Mouse (Mus musculus) small intestine, adult 2 months (tissue): Measurements from ENCODE around the gene Terf2. TPM values are rescaled to one million over a fixed set of nuclear protein-coding genes. Genes with fewer than 3 reads are reported as not detected.
"Not testable (repeated sequence)": the region's sequence is repeated elsewhere in the genome, so short reads cannot be mapped to it uniquely, and the experiment has no call there.

Experiments
- H3K27ac ChIP-seq: fragments of 200-500 bp; 2 replicates; pipeline ENCODE4 v1.5.1; 2012; ENCODE audit warnings: low read depth, low read length, control low read depth, inconsistent platforms; ENCODE audit not compliant: insufficient read depth
- H3K27me3 ChIP-seq: fragments of 200-500 bp; 2 replicates; pipeline ENCODE4 v1.6.1; 2012; ENCODE audit warnings: mild to moderate bottlenecking, moderate library complexity, low read length, inconsistent platforms; ENCODE audit not compliant: control insufficient read depth, insufficient read depth
- H3K36me3 ChIP-seq: fragments of 200-500 bp; 2 replicates; pipeline ENCODE4 v1.6.1; 2012; ENCODE audit warnings: mild to moderate bottlenecking, low read length, control low read depth, inconsistent platforms; ENCODE audit not compliant: control insufficient read depth, insufficient read depth
- H3K4me1 ChIP-seq: fragments of 200-500 bp; 2 replicates; pipeline ENCODE4 v1.6.1; 2012; ENCODE audit warnings: low read length, inconsistent platforms, mixed read lengths; ENCODE audit not compliant: control insufficient read depth, insufficient read depth, insufficient read length
- H3K4me3 ChIP-seq: fragments of 200-500 bp; 2 replicates; pipeline ENCODE4 v1.5.1; 2012; ENCODE audit warnings: low read depth, mild to moderate bottlenecking, control low read depth, inconsistent platforms, low read length, moderate library complexity
- CTCF ChIP-seq: fragments of 200-500 bp; IDR thresholded peaks from 2 replicates; pipeline ENCODE4 v1.5.1; 2012; ENCODE audit warnings: low read depth, mild to moderate bottlenecking, control low read depth, inconsistent platforms, low read length, moderate library complexity, mixed read lengths; ENCODE audit not compliant: insufficient replicate concordance, insufficient read length; ENCODE audit errors: extremely low read depth
- POLR2A ChIP-seq: fragments of 200-500 bp; IDR thresholded peaks from 2 replicates; pipeline ENCODE4 v1.6.1; 2012; ENCODE audit warnings: low read depth, mild to moderate bottlenecking, control low read depth, inconsistent platforms, low read length, moderate library complexity
- WGBS: fragments of 180-500 bp; shearing (Covaris S2); methylation state at CpG from one replicate; pipeline ENCODE4 v1.1.7; 2018; 5-methylcytosine and 5-hydroxymethylcytosine counted together
- polyA plus RNA-seq: library from polyadenylated mRNA; depleted of rRNA; stranded (reverse); fragments of >200 nt; gene quantifications from 2 replicates; pipeline ENCODE4 v1.2.3, GENCODE M21; 2012

The Terf2 gene
- polyA plus RNA-seq, 1 experiment: 4.5 TPM

- no peaks in the 10 kb centered on the region for H3K36me3 ChIP-seq
- H3K27me3 ChIP-seq: no peaks in the 10 kb centered on the region
- TF ChIP-seq POLR2A (no peak), CTCF (no peak)
- H3K4me1 ChIP-seq: peaks cover 20% of the 10 kb centered on the region
- H3K27ac ChIP-seq: peak overlapping the region; percentile 49; the same call in 1 of the 2 replicates
- H3K4me3 ChIP-seq: peak overlapping the region; percentile 25
- 31% methylated on average over 19 of the region's 19 CpGs for WGBS
Observed at GRCm38 (mm10) chr8:107114150-107115007, 18.0 kb upstream of the Terf2 start.

DNA sequence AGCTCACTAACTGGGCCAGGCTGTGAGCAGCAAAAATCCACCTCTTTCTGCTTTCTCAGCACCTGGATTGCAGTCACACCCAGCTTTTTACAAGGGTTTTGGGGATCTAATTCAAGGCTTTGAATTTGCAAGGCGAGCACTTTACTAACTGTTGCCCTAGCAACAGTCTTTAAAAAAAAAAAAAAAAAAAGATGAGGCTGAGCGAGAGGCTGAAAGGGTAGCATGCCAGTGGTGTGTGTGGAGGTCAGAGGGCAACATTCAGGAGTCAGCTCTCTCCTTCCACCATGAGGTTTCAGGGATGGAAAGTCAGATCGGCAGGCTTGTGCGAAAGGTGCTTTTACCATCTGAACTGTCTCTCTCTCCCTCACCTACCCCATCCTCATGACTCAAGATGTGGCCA, 16.9 kb upstream of the Terf2 start:
- H3K4me1 ChIP-seq: peaks cover 15% of the 10 kb centered on the region
- WGBS: 79% methylated on average over 4 of the region's 4 CpGs
- H3K27me3 ChIP-seq: no peaks in the 10 kb centered on the region
- no peaks in the 10 kb centered on the region for H3K36me3 ChIP-seq
- no peak overlapping the region for H3K4me3 ChIP-seq
- no peak for TF ChIP-seq CTCF
- no peak for TF ChIP-seq POLR2A
- no peak overlapping the region for H3K27ac ChIP-seq

DNA sequence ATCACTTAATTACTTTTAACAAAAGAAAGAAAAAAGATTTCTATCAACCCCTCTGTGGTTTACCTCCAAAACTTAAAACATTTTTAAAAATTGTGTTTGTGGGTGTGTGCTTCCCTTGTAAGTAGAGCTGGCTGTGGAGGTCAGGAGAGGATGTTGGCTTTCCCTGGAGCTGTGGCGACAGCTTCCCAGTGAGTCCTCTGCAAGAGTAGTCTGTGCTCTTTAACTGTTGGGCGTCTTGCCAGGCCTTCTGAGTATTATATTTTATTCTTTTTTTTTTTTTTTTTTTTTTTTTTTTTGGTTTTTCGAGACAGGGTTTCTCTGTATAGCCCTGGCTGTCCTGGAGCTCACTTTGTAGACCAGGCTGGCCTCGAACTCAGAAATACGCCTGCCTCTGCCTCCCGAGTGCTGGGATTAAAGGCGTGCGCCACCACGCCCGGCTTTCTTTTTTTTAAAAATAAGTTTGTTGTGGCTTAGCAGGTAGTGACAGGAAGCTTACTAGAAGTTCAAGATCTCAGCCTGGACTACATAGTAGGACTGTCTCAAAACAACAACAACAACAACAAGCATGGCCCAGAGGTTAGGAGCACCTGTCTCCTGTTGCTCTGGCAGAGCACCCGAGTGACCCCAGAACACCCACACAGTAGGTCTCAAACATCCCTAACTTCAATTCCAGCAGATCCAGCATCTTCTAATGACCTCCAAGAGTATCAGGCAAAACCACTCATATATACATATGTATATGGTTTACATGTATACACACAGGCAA, 15.2 kb upstream of the Terf2 start:
- H3K27me3 ChIP-seq: no peaks in the 10 kb centered on the region
- WGBS: 84% methylated on average over 10 of the region's 11 CpGs
- H3K27ac ChIP-seq: no peak overlapping the region
- H3K36me3 ChIP-seq: no peaks in the 10 kb centered on the region
- TF ChIP-seq CTCF (no peak), POLR2A (no peak)
- H3K4me3 ChIP-seq: no peak overlapping the region
- peaks cover 7% of the 10 kb centered on the region; the same call in 1 of the 2 replicates for H3K4me1 ChIP-seq

DNA sequence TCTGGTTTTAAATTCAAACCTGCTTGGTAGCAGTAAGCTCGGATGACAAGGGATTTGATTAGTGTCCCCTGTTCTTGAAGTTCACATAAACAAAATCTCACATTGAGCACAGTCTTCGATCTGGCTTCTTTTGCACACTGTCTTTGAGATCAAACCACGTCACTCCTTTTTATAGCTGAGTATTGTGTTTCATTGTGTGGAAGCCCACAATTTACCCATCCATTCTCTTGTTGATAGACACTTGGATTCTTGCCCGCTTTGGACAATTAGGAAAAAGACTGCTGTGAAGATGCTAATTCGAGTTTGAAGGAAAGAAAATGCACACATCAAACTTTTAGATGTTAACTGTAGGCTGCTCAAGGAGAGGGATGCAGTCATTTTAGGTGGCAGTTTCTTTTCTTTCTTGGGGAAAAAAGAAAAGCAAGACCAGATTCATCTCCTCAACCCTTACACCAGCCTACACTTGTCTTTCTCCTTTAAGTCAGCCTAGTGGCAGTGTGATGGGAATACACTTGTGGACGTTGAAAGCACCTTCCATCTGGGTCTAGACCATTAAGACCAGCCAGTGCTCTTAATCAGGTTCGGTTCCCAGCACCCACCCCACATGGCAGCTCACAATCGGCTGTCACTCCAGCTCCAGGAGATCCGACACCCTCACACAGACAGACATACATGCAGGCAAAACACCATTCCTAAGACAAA, 14.4 kb upstream of the Terf2 start:
- H3K4me3 ChIP-seq: no peak overlapping the region
- 84% methylated on average over 9 of the region's 9 CpGs for WGBS
- H3K27ac ChIP-seq: no peak overlapping the region
- H3K4me1 ChIP-seq: peaks cover 5% of the 10 kb centered on the region; the same call in 1 of the 2 replicates
- H3K36me3 ChIP-seq: no peaks in the 10 kb centered on the region
- TF ChIP-seq CTCF (no peak), POLR2A (no peak)
- H3K27me3 ChIP-seq: no peaks in the 10 kb centered on the region

DNA sequence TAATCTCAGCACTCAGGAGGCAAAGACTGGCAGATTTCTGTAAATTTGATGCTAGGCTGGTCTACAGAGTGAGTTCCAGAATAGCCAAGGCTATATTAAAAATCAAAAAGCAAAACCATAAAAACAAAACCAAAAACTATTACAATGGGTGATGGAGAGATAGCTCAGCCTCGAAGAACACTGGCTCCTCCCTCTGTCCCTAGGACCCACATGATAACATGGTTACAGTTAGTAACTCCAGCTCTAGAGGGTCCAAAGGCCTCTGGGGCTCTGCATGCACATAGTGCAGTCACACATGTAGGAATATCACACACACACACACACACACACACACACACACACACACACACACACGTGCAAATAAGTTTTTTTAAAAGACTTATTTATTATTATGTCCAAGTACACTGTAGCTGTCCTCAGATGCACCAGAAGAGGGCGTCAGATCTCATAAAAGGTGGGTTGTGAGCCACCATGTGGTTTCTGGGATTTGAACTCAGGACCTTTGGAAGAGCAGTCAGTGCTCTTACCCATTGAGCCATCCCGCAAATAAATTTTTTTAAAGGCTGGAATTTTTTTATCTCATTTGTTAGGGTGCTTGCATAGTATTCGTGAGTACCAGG, 13.6 kb upstream of the Terf2 start:
- Histone ChIP-seq H3K4me3 (no peak overlapping the region), H3K36me3 (no peaks in the 10 kb centered on the region), H3K27ac (no peak overlapping the region), H3K27me3 (no peaks in the 10 kb centered on the region), H3K4me1 (peaks cover 4% of the 10 kb centered on the region; the same call in 1 of the 2 replicates)
- TF ChIP-seq POLR2A: no peak
- 64% methylated on average over 5 of the region's 5 CpGs for WGBS

GRCm38 (mm10) chr8:107108978-107109720, 12.8 kb upstream of the Terf2 start:
- peak overlapping the region; percentile 36 for H3K4me3 ChIP-seq
- TF ChIP-seq POLR2A (no peak), CTCF (no peak)

GRCm38 (mm10) chr8:107108089-107108488, 11.7 kb upstream of the Terf2 start:
- not testable (repeated sequence) for H3K4me3 ChIP-seq, H3K27me3 ChIP-seq, H3K27ac ChIP-seq, H3K36me3 ChIP-seq, H3K4me1 ChIP-seq
- WGBS: 93% methylated on average over 5 of the region's 5 CpGs

More at GRCm38 (mm10) chr8:107108978-107109720, 12.8 kb upstream of the Terf2 start:
- H3K27me3 ChIP-seq: no peaks in the 10 kb centered on the region
- no peak overlapping the region for H3K27ac ChIP-seq
- no peaks in the 10 kb centered on the region for H3K4me1 ChIP-seq
- H3K36me3 ChIP-seq: no peaks in the 10 kb centered on the region
- WGBS: 65% methylated on average over 23 of the region's 23 CpGs
